Mouse (Mus musculus) MEL (cell line): ENCODE results near the gene Zswim4. TPM values are rescaled to one million over a fixed set of nuclear protein-coding genes. Genes with fewer than 3 reads are reported as not detected.
A peak's percentile ranks its signal among the peaks of the same experiment; 100 is the strongest.

Source experiments
- DNase-seq: peaks from one replicate; pipeline ENCODE4 v3.0.0; 2011; ENCODE audit warnings: low read depth, low spot score
- H3K27ac ChIP-seq: 2 replicates; pipeline ENCODE4 v1.5.1; 2012; ENCODE audit warnings: low read depth, mild to moderate bottlenecking, control low read depth, low read length, moderate library complexity; ENCODE audit not compliant: control insufficient read depth
- H3K27me3 ChIP-seq, 2 experiments: fragments of 150-350 bp in 1 of 2; sonication (generic) in 1 of 2; 2 replicates each; pipeline ENCODE4 v1.6.1; 2012; ENCODE audit warnings: low read length in 2 of 2, mild to moderate bottlenecking in 2 of 2, improper control_type of control experiment in 1 of 2, moderate library complexity in 1 of 2; ENCODE audit not compliant: insufficient read depth in 2 of 2, control insufficient read depth in 1 of 2
- H3K36me3 ChIP-seq, 2 experiments: 2 replicates each; pipeline ENCODE4 v1.6.1; 2012 to 2014; ENCODE audit warnings: low read length in 2 of 2, improper control_type of control experiment in 1 of 2, inconsistent platforms in 1 of 2, mild to moderate bottlenecking in 1 of 2; ENCODE audit not compliant: insufficient read depth in 2 of 2, control insufficient read depth in 1 of 2
- H3K4me1 ChIP-seq, 2 experiments: fragments of 150-350 bp in 1 of 2; sonication (generic) in 1 of 2; 2 replicates each; pipeline ENCODE4 v1.6.1; 2012; ENCODE audit warnings: low read length in 2 of 2, improper control_type of control experiment in 1 of 2, mild to moderate bottlenecking in 1 of 2; ENCODE audit not compliant: insufficient read depth in 2 of 2, control insufficient read depth in 1 of 2
- H3K4me3 ChIP-seq, 2 experiments: fragments of 150-350 bp in 1 of 2; sonication (generic) in 1 of 2; 2 replicates each; pipeline ENCODE4 v1.5.1; 2012; ENCODE audit warnings: low read depth in 2 of 2, low read length in 2 of 2, mild to moderate bottlenecking in 2 of 2, moderate library complexity in 2 of 2, control low read depth in 1 of 2, improper control_type of control experiment in 1 of 2; ENCODE audit not compliant: control insufficient read depth in 1 of 2, insufficient read depth in 1 of 2
- H3K79me2 ChIP-seq: 2 replicates; pipeline ENCODE4 v1.6.1; 2012; ENCODE audit warnings: mild to moderate bottlenecking, low read length, moderate library complexity; ENCODE audit not compliant: control insufficient read depth, poor library complexity, insufficient read depth
- H3K9ac ChIP-seq: 2 replicates; pipeline ENCODE4 v1.6.1; 2012; ENCODE audit warnings: low read depth, mild to moderate bottlenecking, control low read depth, low read length, moderate library complexity; ENCODE audit not compliant: control insufficient read depth, poor library complexity, severe bottlenecking
- H3K9me3 ChIP-seq: fragments of 150-350 bp; sonication (generic); replicated peaks from 2 replicates; pipeline ENCODE4 v1.6.1; 2012; ENCODE audit warnings: mild to moderate bottlenecking, low read length, improper control_type of control experiment, moderate library complexity; ENCODE audit not compliant: insufficient read depth
- CHD2 ChIP-seq: IDR thresholded peaks from 2 replicates; pipeline ENCODE4 v1.6.1; 2011; ENCODE audit warnings: low read length, improper control_type of control experiment
- ELF1 ChIP-seq: IDR thresholded peaks from 2 replicates; pipeline ENCODE4 v1.6.1; 2014; ENCODE audit warnings: low read depth, mild to moderate bottlenecking, inconsistent platforms, low read length, improper control_type of control experiment, moderate library complexity
- EP300 ChIP-seq, 2 experiments: IDR thresholded peaks; 2 replicates each; pipeline ENCODE4 v1.6.1; 2011; ENCODE audit warnings: improper control_type of control experiment in 2 of 2, low read length in 2 of 2, low read depth in 1 of 2, mild to moderate bottlenecking in 1 of 2
- ETS1 ChIP-seq: IDR thresholded peaks from 2 replicates; pipeline ENCODE4 v1.6.1; 2012; ENCODE audit warnings: low read depth, mild to moderate bottlenecking, inconsistent platforms, low read length, improper control_type of control experiment, moderate library complexity
- GABPA ChIP-seq: IDR thresholded peaks from 2 replicates; pipeline ENCODE4 v1.6.1; 2012; ENCODE audit warnings: low read depth, mild to moderate bottlenecking, inconsistent platforms, low read length, improper control_type of control experiment, moderate library complexity
- GATA1 ChIP-seq: IDR thresholded peaks from 2 replicates; pipeline ENCODE4 v1.6.1; 2011; ENCODE audit warnings: low read depth, low read length, improper control_type of control experiment
- HCFC1 ChIP-seq: IDR thresholded peaks from 2 replicates; pipeline ENCODE4 v1.6.1; 2012; ENCODE audit warnings: low read depth, mild to moderate bottlenecking, inconsistent platforms, low read length, improper control_type of control experiment, moderate library complexity
- JUND ChIP-seq: IDR thresholded peaks from 2 replicates; pipeline ENCODE4 v1.6.1; 2011; ENCODE audit warnings: low read depth, mild to moderate bottlenecking, improper control_type of control experiment, low read length
- KAT2A ChIP-seq: conservative IDR thresholded peaks from 2 replicates; pipeline ENCODE4 v1.6.1; 2012; ENCODE audit warnings: low read depth, low read length, improper control_type of control experiment, inconsistent platforms
- MAFK ChIP-seq: IDR thresholded peaks from 2 replicates; pipeline ENCODE4 v1.6.1; 2011; ENCODE audit warnings: low read depth, mild to moderate bottlenecking, low read length, improper control_type of control experiment, borderline replicate concordance
- MAX ChIP-seq: IDR thresholded peaks from 2 replicates; pipeline ENCODE4 v1.6.1; 2011; ENCODE audit warnings: low read length, improper control_type of control experiment
- MAZ ChIP-seq: IDR thresholded peaks from 2 replicates; pipeline ENCODE4 v1.6.1; 2012; ENCODE audit warnings: low read depth, mild to moderate bottlenecking, inconsistent platforms, low read length, improper control_type of control experiment
- MEF2A ChIP-seq: IDR thresholded peaks from 2 replicates; pipeline ENCODE4 v1.6.1; 2014; ENCODE audit warnings: low read depth, mild to moderate bottlenecking, inconsistent platforms, low read length, improper control_type of control experiment; ENCODE audit not compliant: poor library complexity, insufficient replicate concordance, severe bottlenecking; ENCODE audit errors: extremely low read depth
- MXI1 ChIP-seq: IDR thresholded peaks from 2 replicates; pipeline ENCODE4 v1.6.1; 2011; ENCODE audit warnings: mild to moderate bottlenecking, low read depth, low read length, improper control_type of control experiment
- MYB ChIP-seq: IDR thresholded peaks from 2 replicates; pipeline ENCODE4 v1.6.1; 2011; ENCODE audit warnings: mild to moderate bottlenecking, low read depth, low read length, improper control_type of control experiment
- MYC ChIP-seq: IDR thresholded peaks from 2 replicates; pipeline ENCODE4 v1.6.1; 2011; ENCODE audit warnings: low read depth, mild to moderate bottlenecking, low read length, improper control_type of control experiment, moderate library complexity
- NELFE ChIP-seq: IDR thresholded peaks from 2 replicates; pipeline ENCODE4 v1.6.1; 2011; ENCODE audit warnings: low read depth, low read length, improper control_type of control experiment
- NRF1 ChIP-seq: IDR thresholded peaks from 2 replicates; pipeline ENCODE4 v1.6.1; 2014; ENCODE audit warnings: low read depth, mild to moderate bottlenecking, inconsistent platforms, low read length, improper control_type of control experiment, moderate library complexity; ENCODE audit not compliant: poor library complexity, insufficient read depth, severe bottlenecking
- POLR2A ChIP-seq, 2 experiments: IDR thresholded peaks; 2 replicates each; pipeline ENCODE4 v1.6.1; 2011 to 2012; ENCODE audit warnings: low read length in 2 of 2, mild to moderate bottlenecking in 2 of 2, control low read depth in 1 of 2, improper control_type of control experiment in 1 of 2, low read depth in 1 of 2, moderate library complexity in 1 of 2; ENCODE audit not compliant: control insufficient read depth in 1 of 2, insufficient read depth in 1 of 2, poor library complexity in 1 of 2
- POLR2AphosphoS2 ChIP-seq: IDR thresholded peaks from 2 replicates; pipeline ENCODE4 v1.6.1; 2011; ENCODE audit warnings: low read length, improper control_type of control experiment
- POLR2AphosphoS5 ChIP-seq: IDR thresholded peaks from 2 replicates; pipeline ENCODE4 v1.6.1; 2012; ENCODE audit warnings: low read depth, borderline replicate concordance, mild to moderate bottlenecking, inconsistent platforms, low read length, moderate library complexity, mixed read lengths
- RAD21 ChIP-seq: IDR thresholded peaks from 2 replicates; pipeline ENCODE4 v1.6.1; 2011; ENCODE audit warnings: mild to moderate bottlenecking, low read depth, low read length, improper control_type of control experiment
- RCOR1 ChIP-seq: IDR thresholded peaks from 2 replicates; pipeline ENCODE4 v1.6.1; 2012; ENCODE audit warnings: low read depth, mild to moderate bottlenecking, inconsistent platforms, low read length, improper control_type of control experiment
- SIN3A ChIP-seq: IDR thresholded peaks from 2 replicates; pipeline ENCODE4 v1.6.1; 2012; ENCODE audit warnings: low read length, improper control_type of control experiment, inconsistent platforms
- SMC3 ChIP-seq: IDR thresholded peaks from 2 replicates; pipeline ENCODE4 v1.6.1; 2011; ENCODE audit warnings: low read depth, low read length, improper control_type of control experiment
- TAL1 ChIP-seq: IDR thresholded peaks from 2 replicates; pipeline ENCODE4 v1.6.1; 2012; ENCODE audit warnings: mild to moderate bottlenecking, inconsistent platforms, low read length, moderate library complexity, mixed read lengths
- TBP ChIP-seq: IDR thresholded peaks from 2 replicates; pipeline ENCODE4 v1.8.0; 2011; ENCODE audit warnings: low read depth, low read length, improper control_type of control experiment
- TCF12 ChIP-seq: IDR thresholded peaks from 2 replicates; pipeline ENCODE4 v1.6.1; 2014; ENCODE audit warnings: low read depth, mild to moderate bottlenecking, inconsistent platforms, low read length, improper control_type of control experiment, moderate library complexity
- UBTF ChIP-seq: IDR thresholded peaks from 2 replicates; pipeline ENCODE4 v1.6.1; 2012; ENCODE audit warnings: low read depth, mild to moderate bottlenecking, inconsistent platforms, low read length, improper control_type of control experiment, moderate library complexity, borderline replicate concordance; ENCODE audit not compliant: insufficient read depth
- USF1 ChIP-seq: IDR thresholded peaks from 2 replicates; pipeline ENCODE4 v1.6.1; 2014; ENCODE audit warnings: low read depth, mild to moderate bottlenecking, inconsistent platforms, low read length, improper control_type of control experiment, moderate library complexity
- USF2 ChIP-seq, 2 experiments: IDR thresholded peaks; 2 replicates each; pipeline ENCODE4 v1.6.1; 2011 to 2012; ENCODE audit warnings: improper control_type of control experiment in 2 of 2, low read length in 2 of 2, borderline replicate concordance in 1 of 2, inconsistent platforms in 1 of 2, low read depth in 1 of 2, mild to moderate bottlenecking in 1 of 2; ENCODE audit not compliant: insufficient read depth in 1 of 2
- ZC3H11A ChIP-seq: IDR thresholded peaks from 2 replicates; pipeline ENCODE4 v1.6.1; 2012; ENCODE audit warnings: low read depth, mild to moderate bottlenecking, inconsistent platforms, low read length, improper control_type of control experiment
- ZKSCAN1 ChIP-seq: IDR thresholded peaks from 2 replicates; pipeline ENCODE4 v1.6.1; 2012; ENCODE audit warnings: low read depth, mild to moderate bottlenecking, inconsistent platforms, low read length, improper control_type of control experiment, moderate library complexity
- ZMIZ1 ChIP-seq: IDR thresholded peaks from 2 replicates; pipeline ENCODE4 v1.6.1; 2012; ENCODE audit warnings: low read depth, mild to moderate bottlenecking, inconsistent platforms, low read length, improper control_type of control experiment, moderate library complexity
- ZNF384 ChIP-seq: IDR thresholded peaks from 2 replicates; pipeline ENCODE4 v1.6.1; 2012; ENCODE audit warnings: low read depth, mild to moderate bottlenecking, inconsistent platforms, low read length, improper control_type of control experiment
- polyA plus RNA-seq, 2 experiments: library from polyadenylated mRNA; stranded (reverse) in 1 of 2; unstranded in 1 of 2; fragments of >175 nt in 1 of 2; fragments of >200 nt in 1 of 2; gene quantifications; 2 replicates each; pipeline versions ENCODE4 v1.2.1 to v1.2.4; 2012; ENCODE audit warnings: low replicate concordance in 2 of 2, low read depth in 1 of 2; ENCODE audit not compliant: insufficient read length in 2 of 2, insufficient read depth in 1 of 2, missing spikeins in 1 of 2
- total RNA-seq: library from RNA; depleted of rRNA; stranded (reverse); fragments of 300-350 nt; gene quantifications from 2 replicates; pipeline ENCODE4 v1.2.3, GENCODE M21; 2012

Zswim4 gene
- total and polyA plus RNA-seq, 3 experiments, result 3.6 to 7.4 TPM; not detected in 1

DNA sequence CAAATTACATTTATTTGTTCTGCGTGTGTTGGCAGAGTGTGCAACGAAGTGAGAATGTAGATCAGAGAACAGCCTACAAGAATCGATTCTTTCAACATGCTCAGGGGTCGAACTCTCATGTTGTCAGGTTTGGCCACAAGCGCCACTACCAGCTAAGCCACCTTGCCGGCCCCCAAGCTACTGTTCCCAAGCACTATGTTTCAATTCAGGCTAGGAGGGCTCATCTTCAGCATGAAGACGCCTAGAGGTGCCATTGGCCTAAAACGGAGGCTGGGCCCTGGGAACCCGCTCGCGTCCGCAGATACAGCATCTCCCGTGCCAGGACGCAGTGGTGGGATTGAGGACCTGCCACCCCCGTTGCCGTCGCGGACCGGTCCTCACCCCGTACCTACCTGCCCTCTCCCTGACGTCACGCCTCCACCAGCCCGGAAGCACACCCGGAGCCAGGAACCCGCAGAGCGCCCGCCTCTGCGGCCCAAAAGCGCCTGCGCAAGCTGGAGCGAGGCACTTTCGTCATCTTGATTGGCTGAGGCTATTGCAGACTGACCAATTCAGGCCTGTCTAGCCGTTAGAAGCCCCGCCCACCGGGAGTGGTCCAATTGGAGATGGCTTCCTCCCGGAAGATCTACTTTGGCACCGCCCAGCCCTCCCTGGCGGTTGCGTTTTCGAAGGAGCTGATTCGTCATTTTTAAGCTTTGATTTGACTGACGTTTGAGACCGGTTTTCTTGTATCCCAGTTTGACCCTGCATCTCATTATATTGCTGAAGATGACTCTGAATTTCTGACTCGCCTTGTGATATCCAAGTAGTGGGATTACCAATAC, 33.3 kb upstream of the Zswim4 start, which contains the start of gene Ccdc130:
Ccdc130 (minus strand) TSS at position 431 of the 824 bp plus-strand sequence.
- no peaks in the 10 kb centered on the region for H3K27me3 ChIP-seq
- H3K27ac ChIP-seq, result peak within 1 kb of the TSS; percentile 87
- peaks cover 7% of the 10 kb centered on the region for H3K79me2 ChIP-seq
- H3K36me3 ChIP-seq, result peaks cover 0 to 12% of the 10 kb centered on the region in 2 experiments; a peak in 2 of 4 replicates
- peak within 1 kb of the TSS; percentile 82 to 89 for H3K4me3 ChIP-seq
- H3K9ac ChIP-seq, result peak within 1 kb of the TSS; percentile 78
- no peaks in the 10 kb centered on the region for H3K9me3 ChIP-seq
- H3K4me1 ChIP-seq, result peaks cover 9 to 20% of the 10 kb centered on the region in 2 experiments
- peak; percentile 100 for DNase-seq
- TF ChIP-seq ZMIZ1 (peak; percentile 65; the same call in 1 of the 2 replicates), SIN3A (peak; percentile 77), MEF2A (no peak), POLR2AphosphoS2 (peak; percentile 83), MAZ (peak; percentile 44; the same call in 1 of the 2 replicates), USF1 (0 out of 2 replicates have a peak, but pooled peaks have one; percentile 18), RAD21 (no peak), NRF1 (peak; percentile 88), ETS1 (0 out of 2 replicates have a peak, but pooled peaks have one; percentile 48), UBTF (no peak), MAX (peak; percentile 56; the same call in 1 of the 2 replicates), USF2 (IDR thresholded peaks at IDR 0.05; ENCODE audit: borderline replicate concordance in 1 of 2, insufficient read depth in 1 of 2, low read depth in 1 of 2, low read length in 2 of 2) (no peak), ELF1 (peak; percentile 96), NELFE (peak; percentile 78), MYC (no peak; the same call in 1 of the 2 replicates), GATA1 (no peak), SMC3 (no peak), ZNF384 (no peak), POLR2AphosphoS5 (no peak), TBP (peak; percentile 61), MAFK (no peak), POLR2A (IDR thresholded peaks at IDR 0.05; ENCODE audit: control insufficient read depth in 1 of 2, insufficient read depth in 1 of 2, low read depth in 1 of 2, low read length in 2 of 2, poor library complexity in 1 of 2) (peak; percentile 35 to 90; a peak in 2 of 4 replicates), RCOR1 (no peak), ZKSCAN1 (no peak), CHD2 (peak; percentile 74), ZC3H11A (0 out of 2 replicates have a peak, but pooled peaks have one; percentile 21), EP300 (IDR thresholded peaks at IDR 0.05; ENCODE audit: low read depth in 1 of 2, low read length in 2 of 2) (no peak; a peak in 1 of 4 replicates), MXI1 (peak; percentile 56), TCF12 (peak; percentile 28; the same call in 1 of the 2 replicates), KAT2A (peak; percentile 72), HCFC1 (peak; percentile 90), TAL1 (no peak), GABPA (no peak), MYB (peak; percentile 65), JUND (no peak)
